Mouse (Mus musculus): ENCODE data around the gene Lpp. TPM values are rescaled to one million over a fixed set of nuclear protein-coding genes. Genes with fewer than 3 reads are reported as not detected.

The Lpp gene
- polyA plus RNA-seq, 1 experiment from 2014 or later = 25.9 TPM

- Histone ChIP-seq H3K27ac (no peak overlapping the region), H3K4me3 (no peak overlapping the region), H3K36me3 (no peaks in the 10 kb centered on the region), H3K4me2 (replicated peaks) (no peak overlapping the region), H3K9ac (no peak overlapping the region), H3K27me3 (no peaks in the 10 kb centered on the region), H3K4me1 (no peaks in the 10 kb centered on the region), H3K9me3 (replicated peaks) (no peaks in the 10 kb centered on the region)
- ATAC-seq (ENCODE audit: low FRiP score) = no peak
- 88% methylated on average over 3 of the region's 3 CpGs for WGBS
Observed at GRCm38 (mm10) chr16:24788973-24789372, 395.7 kb downstream of the Lpp start.

GRCm38 (mm10) chr16:24791387-24791786, 398.1 kb downstream of the Lpp start:
- Histone ChIP-seq H3K4me2 (replicated peaks) (no peak overlapping the region), H3K27ac (no peak overlapping the region), H3K4me1 (no peaks in the 10 kb centered on the region), H3K36me3 (no peaks in the 10 kb centered on the region), H3K9me3 (replicated peaks) (no peaks in the 10 kb centered on the region), H3K27me3 (no peaks in the 10 kb centered on the region), H3K4me3 (no peak overlapping the region), H3K9ac (no peak overlapping the region)
- WGBS = 100% methylated on average over 1 of the region's 1 CpGs
- ATAC-seq (ENCODE audit: low FRiP score) = no peak

- no peak for ATAC-seq (ENCODE audit: low FRiP score)
- Histone ChIP-seq H3K4me1 (no peaks in the 10 kb centered on the region), H3K4me2 (replicated peaks) (no peak overlapping the region), H3K4me3 (no peak overlapping the region), H3K36me3 (no peaks in the 10 kb centered on the region), H3K27me3 (no peaks in the 10 kb centered on the region), H3K9me3 (replicated peaks) (no peaks in the 10 kb centered on the region), H3K27ac (no peak overlapping the region), H3K9ac (no peak overlapping the region)
- 89% methylated on average over 4 of the region's 4 CpGs for WGBS
Observed at GRCm38 (mm10) chr16:24791984-24792383, 398.7 kb downstream of the Lpp start.

DNA sequence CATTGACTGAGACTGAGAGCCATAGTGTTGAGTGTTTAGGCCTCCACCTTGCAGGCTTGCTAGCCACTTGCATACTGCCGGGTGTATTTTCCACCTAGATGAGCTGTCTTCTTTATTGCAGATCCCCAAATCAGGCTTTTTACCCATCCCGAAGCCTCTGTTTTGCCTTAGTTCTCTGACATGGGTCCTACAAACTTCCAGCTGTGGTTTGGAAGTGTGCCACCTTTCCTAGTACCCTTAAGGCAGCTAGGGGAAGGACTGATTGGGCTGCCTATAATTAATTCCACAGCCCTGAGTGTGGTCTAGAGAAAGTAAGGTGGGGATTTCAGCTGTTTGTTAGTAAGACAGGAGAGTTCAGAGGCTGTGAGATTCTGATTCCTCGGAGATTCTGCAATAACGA, 399.5 kb downstream of the Lpp start:
- Histone ChIP-seq H3K27ac (no peak overlapping the region), H3K4me1 (no peaks in the 10 kb centered on the region)

DNA sequence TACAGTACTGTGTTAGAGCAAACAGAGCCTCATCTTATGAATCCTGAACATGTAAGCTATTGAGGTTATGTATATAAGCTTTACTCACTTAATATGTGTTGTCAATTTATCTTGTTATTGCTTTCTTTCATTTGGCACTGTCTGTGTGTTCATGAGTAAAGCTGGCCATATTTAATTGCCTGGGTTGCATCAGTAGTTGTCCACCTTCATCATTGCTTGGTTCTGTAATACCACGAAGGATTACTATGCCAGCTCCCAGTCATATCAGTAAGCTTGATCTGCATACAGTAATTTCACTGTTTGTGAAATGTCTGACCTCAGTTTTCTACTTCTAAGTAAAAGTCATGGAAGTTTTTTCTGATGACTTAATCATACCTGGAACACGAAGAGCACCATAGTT, 401.4 kb downstream of the Lpp start:
- no peaks in the 10 kb centered on the region for H3K4me1 ChIP-seq
- H3K4me2 ChIP-seq (replicated peaks) = no peak overlapping the region
- no peaks in the 10 kb centered on the region for H3K36me3 ChIP-seq
- H3K27me3 ChIP-seq = no peaks in the 10 kb centered on the region
- H3K9ac ChIP-seq = no peak overlapping the region
- ATAC-seq (ENCODE audit: low FRiP score) = no peak
- no peak overlapping the region for H3K27ac ChIP-seq
- H3K9me3 ChIP-seq (replicated peaks) = no peaks in the 10 kb centered on the region
- no peak overlapping the region for H3K4me3 ChIP-seq
- 88% methylated on average over 2 of the region's 2 CpGs for WGBS

More for the DNA sequence above, 399.5 kb downstream of the Lpp start:
- Histone ChIP-seq H3K4me2 (replicated peaks) (no peak overlapping the region), H3K27me3 (no peaks in the 10 kb centered on the region), H3K9me3 (replicated peaks) (no peaks in the 10 kb centered on the region), H3K9ac (no peak overlapping the region), H3K36me3 (no peaks in the 10 kb centered on the region), H3K4me3 (no peak overlapping the region)
- WGBS = 88% methylated on average over 4 of the region's 4 CpGs
- no peak for ATAC-seq (ENCODE audit: low FRiP score)

DNA sequence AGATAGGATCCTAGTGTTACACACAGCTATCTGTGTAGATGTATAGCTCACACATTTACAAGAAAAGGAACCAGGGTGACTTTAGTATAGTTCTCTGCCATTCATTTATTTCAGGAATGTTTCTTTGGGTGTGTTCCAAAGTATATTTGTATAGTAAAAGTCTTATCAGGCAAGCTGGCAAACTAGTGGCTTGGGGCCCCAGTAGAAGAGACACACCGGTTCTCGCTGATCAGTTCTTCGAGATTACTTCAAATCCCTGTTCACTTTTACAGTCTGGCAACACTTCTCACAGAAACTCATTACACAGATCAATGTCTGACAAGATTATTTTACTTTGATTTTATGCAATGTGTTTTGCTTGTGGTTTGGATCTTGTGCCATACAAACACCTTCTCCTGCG, 408.0 kb downstream of the Lpp start:
- Histone ChIP-seq H3K9ac (no peak overlapping the region), H3K27me3 (no peaks in the 10 kb centered on the region), H3K27ac (no peak overlapping the region), H3K4me3 (no peak overlapping the region), H3K36me3 (no peaks in the 10 kb centered on the region), H3K4me2 (replicated peaks) (no peak overlapping the region), H3K4me1 (0 out of 2 replicates have a peak, but pooled peaks cover 3% of the 10 kb centered on the region), H3K9me3 (replicated peaks) (no peaks in the 10 kb centered on the region)
- no peak for ATAC-seq (ENCODE audit: low FRiP score)
- 86% methylated on average over 4 of the region's 4 CpGs for WGBS

DNA sequence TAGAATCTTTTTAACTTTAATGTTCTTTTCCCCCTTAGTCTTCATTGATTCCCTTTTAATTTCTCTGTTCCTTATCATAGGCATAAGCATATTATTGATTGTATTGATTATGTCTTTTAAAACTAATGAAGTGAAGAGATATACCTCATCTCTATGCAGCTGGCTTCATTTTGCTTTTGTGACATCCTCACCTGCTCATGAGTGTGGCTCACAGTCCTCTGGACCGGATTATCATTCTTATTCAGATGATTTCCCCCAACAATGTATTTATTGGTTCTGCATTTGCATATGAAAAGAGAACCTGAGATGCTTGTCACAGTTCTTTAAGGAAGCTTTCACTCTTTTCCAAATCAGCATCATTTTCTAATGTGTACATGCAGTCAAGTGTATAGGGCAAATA, 408.5 kb downstream of the Lpp start:
- Histone ChIP-seq H3K36me3 (no peaks in the 10 kb centered on the region), H3K4me1 (0 out of 2 replicates have a peak, but pooled peaks cover 3% of the 10 kb centered on the region), H3K9me3 (replicated peaks) (no peaks in the 10 kb centered on the region), H3K4me3 (no peak overlapping the region), H3K27ac (no peak overlapping the region), H3K27me3 (no peaks in the 10 kb centered on the region), H3K9ac (no peak overlapping the region), H3K4me2 (replicated peaks) (no peak overlapping the region)
- 23% methylated on average over 1 of the region's 1 CpGs for WGBS
- ATAC-seq (ENCODE audit: low FRiP score) = no peak

- no peaks in the 10 kb centered on the region for H3K36me3 ChIP-seq
- H3K4me3 ChIP-seq = no peak overlapping the region
- H3K4me2 ChIP-seq (replicated peaks) = no peak overlapping the region
- H3K9me3 ChIP-seq (replicated peaks) = no peaks in the 10 kb centered on the region
- WGBS = 97% methylated on average over 1 of the region's 1 CpGs
- no peak for ATAC-seq (ENCODE audit: low FRiP score)
- H3K27me3 ChIP-seq = no peaks in the 10 kb centered on the region
- H3K4me1 ChIP-seq = 0 out of 2 replicates have a peak, but pooled peaks cover 7% of the 10 kb centered on the region
- no peak overlapping the region for H3K9ac ChIP-seq
- no peak overlapping the region for H3K27ac ChIP-seq
Observed at GRCm38 (mm10) chr16:24806093-24806492, 412.8 kb downstream of the Lpp start.

GRCm38 (mm10) chr16:24807565-24807964, 414.3 kb downstream of the Lpp start:
- Histone ChIP-seq H3K4me1 (0 out of 2 replicates have a peak, but pooled peaks cover 7% of the 10 kb centered on the region), H3K27ac (no peak overlapping the region), H3K4me3 (no peak overlapping the region), H3K4me2 (replicated peaks) (no peak overlapping the region), H3K9me3 (replicated peaks) (no peaks in the 10 kb centered on the region), H3K27me3 (no peaks in the 10 kb centered on the region), H3K9ac (no peak overlapping the region), H3K36me3 (no peaks in the 10 kb centered on the region)
- 29% methylated on average over 4 of the region's 4 CpGs for WGBS
- ATAC-seq (ENCODE audit: low FRiP score) = no peak

DNA sequence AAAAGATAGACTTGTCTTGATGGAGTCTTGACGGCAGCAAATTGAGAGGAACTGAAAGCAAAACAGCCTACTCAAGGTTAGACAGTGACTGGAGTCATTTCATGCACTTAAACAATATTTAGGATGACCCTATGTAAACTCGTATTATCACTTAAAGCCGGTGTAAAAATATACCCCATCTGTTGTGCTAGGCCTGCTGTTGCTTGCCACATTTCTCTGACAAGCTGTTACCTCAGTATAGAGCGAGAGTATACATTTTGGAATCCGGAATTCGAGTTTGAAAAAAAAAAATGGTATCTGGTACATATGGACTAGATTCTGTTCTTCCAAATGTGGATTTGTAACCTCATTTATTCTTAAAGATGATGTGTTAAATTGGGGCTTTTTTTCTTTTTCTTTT, 416.5 kb downstream of the Lpp start:
- WGBS = 93% methylated on average over 6 of the region's 6 CpGs
- Histone ChIP-seq H3K4me3 (no peak overlapping the region), H3K36me3 (no peaks in the 10 kb centered on the region), H3K27ac (no peak overlapping the region), H3K4me1 (0 out of 2 replicates have a peak, but pooled peaks cover 7% of the 10 kb centered on the region), H3K9me3 (replicated peaks) (no peaks in the 10 kb centered on the region), H3K27me3 (no peaks in the 10 kb centered on the region), H3K4me2 (replicated peaks) (no peak overlapping the region), H3K9ac (no peak overlapping the region)
- ATAC-seq (ENCODE audit: low FRiP score) = no peak

DNA sequence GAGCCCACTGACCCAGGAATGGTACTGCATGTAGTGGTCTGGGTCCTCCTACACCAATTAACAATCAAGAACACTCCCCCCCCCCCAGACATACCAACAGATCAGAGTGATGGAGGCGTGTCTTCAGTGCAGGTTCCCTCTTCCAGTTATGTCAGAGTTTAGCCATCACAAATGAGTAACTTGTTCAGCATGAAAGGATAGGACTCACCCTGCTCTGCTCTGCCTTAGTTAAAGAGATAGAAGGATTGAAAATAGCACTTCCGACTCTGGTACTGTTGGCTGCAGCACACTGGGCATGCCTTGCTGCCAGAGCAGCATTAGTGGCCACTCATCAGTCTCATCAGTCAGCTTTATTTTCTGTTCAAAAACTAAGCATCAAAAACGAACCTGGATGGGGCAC, 423.3 kb downstream of the Lpp start:
- no peaks in the 10 kb centered on the region for H3K9me3 ChIP-seq (replicated peaks)
- ATAC-seq (ENCODE audit: low FRiP score) = no peak
- WGBS = 79% methylated on average over 3 of the region's 3 CpGs

DNA sequence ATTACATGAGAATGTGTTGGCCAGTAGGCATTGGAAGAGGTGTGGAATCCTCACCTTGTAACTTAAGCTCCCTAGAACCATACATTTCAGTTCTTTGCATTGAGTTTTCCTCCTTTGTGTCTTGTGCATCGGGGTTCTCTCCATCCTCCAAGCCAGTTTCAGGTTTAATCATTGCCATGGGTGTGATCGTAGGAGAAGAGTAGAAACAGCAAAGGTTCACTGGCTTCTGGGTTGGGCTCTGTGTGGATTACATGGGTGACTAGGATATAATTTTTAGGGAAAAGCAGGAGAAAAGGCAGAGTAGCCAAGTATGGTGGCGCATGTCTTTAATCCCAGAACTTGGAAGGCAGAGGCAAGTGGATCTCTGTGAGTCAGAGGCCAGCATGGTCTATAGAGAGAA, 424.1 kb downstream of the Lpp start:
- H3K9ac ChIP-seq = no peak overlapping the region
- no peak overlapping the region for H3K4me3 ChIP-seq
- no peaks in the 10 kb centered on the region for H3K27me3 ChIP-seq
- H3K27ac ChIP-seq = no peak overlapping the region
- H3K4me2 ChIP-seq (replicated peaks) = no peak overlapping the region
- no peaks in the 10 kb centered on the region for H3K9me3 ChIP-seq (replicated peaks)
- WGBS = 91% methylated on average over 3 of the region's 3 CpGs
- no peaks in the 10 kb centered on the region for H3K36me3 ChIP-seq
- no peak for ATAC-seq (ENCODE audit: low FRiP score)
- 0 out of 2 replicates have a peak, but pooled peaks cover 2% of the 10 kb centered on the region for H3K4me1 ChIP-seq

More for the DNA sequence above, 423.3 kb downstream of the Lpp start:
- Histone ChIP-seq H3K4me2 (replicated peaks) (no peak overlapping the region), H3K9ac (no peak overlapping the region), H3K4me1 (0 out of 2 replicates have a peak, but pooled peaks cover 2% of the 10 kb centered on the region), H3K36me3 (no peaks in the 10 kb centered on the region), H3K27ac (no peak overlapping the region), H3K4me3 (no peak overlapping the region), H3K27me3 (no peaks in the 10 kb centered on the region)

- peak; percentile 61; the same call in 1 of the 2 replicates for ATAC-seq (ENCODE audit: low FRiP score)
- no peak overlapping the region for H3K4me2 ChIP-seq (replicated peaks)
- H3K9me3 ChIP-seq (replicated peaks) = no peaks in the 10 kb centered on the region
- H3K27me3 ChIP-seq = no peaks in the 10 kb centered on the region
- H3K4me3 ChIP-seq = no peak overlapping the region
- H3K36me3 ChIP-seq = no peaks in the 10 kb centered on the region
- H3K27ac ChIP-seq = no peak overlapping the region
- H3K4me1 ChIP-seq = 0 out of 2 replicates have a peak, but pooled peaks cover 2% of the 10 kb centered on the region
- no peak overlapping the region for H3K9ac ChIP-seq
- WGBS = 63% methylated on average over 4 of the region's 4 CpGs
Observed at GRCm38 (mm10) chr16:24819127-24819526, 425.8 kb downstream of the Lpp start.
